Mouse (Mus musculus) T-helper 17 cell (primary cell): ENCODE measurements at regions not wholly inside any gene's neighbourhood (a gene's known extent, or its start where the extent isn't known, plus 50 kb on each side); places are given as distances from the start of the nearest gene placed in this dataset.

ENCODE experiments used
- in situ Hi-C, 2 experiments: fragments of 300-600 bp; cut with MboI, MseI; formaldehyde crosslinking; loops; 1 replicate in 1 of 2; 2 replicates in 1 of 2; pipeline ENCODE4 v1.15.1; 2025; ENCODE audit warnings: high pct_unique_total_duplicates in 2 of 2

DNA sequence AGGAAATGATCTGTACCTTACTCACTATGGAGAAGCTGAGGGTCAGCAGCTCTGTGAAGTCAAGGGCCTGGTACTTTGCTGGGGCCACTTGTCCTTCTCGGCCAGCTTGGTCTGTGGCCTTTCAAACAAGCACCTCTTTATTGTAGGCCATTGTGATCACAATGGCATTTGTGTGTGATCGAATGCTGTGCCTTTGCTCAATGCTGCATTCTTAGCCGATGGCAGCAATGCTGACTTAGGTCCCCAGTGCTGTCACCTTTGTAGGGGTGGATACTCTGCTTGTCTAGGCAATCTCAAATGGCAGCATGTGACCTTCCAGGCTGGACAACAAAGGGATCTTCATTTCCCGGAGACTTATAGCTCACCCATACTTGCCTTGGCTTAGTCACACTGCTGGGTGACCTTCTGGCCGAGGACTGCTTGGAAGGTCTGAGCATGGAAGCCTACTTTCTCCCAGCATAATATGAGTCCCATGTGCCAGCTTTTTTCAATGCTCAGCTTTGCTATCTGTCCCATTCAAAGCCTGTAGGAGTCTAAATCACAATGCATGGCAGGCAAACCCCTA, 100.4 kb upstream of the Shh start:
- in situ Hi-C loops, result loop anchor here in 1 of 2 experiments (5.0 kb wide), 1 partner anchor 65 kb away; no protein-coding TSS in a partner anchor

DNA sequence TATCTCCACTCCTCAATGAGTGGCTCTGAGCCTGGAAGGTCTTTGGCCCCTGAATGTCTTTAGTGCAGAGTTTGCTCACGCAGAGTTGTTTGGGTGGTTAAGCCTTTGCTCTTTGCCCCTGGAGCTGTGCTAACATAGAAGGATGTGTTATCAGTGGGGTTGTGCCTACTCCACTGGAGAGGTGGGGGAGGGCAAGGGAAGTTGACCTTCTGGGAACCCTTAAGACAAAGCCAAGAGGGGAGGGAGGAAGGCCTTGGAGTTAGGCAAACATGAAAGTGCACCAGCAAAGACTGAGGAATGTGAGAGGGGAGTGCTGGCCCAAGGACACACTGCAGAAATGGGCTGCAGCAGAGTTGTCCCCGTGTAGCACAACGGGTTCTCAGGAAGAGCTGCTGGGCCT, 96.3 kb upstream of the Shh start:
- in situ Hi-C loops, result no loop called here

DNA sequence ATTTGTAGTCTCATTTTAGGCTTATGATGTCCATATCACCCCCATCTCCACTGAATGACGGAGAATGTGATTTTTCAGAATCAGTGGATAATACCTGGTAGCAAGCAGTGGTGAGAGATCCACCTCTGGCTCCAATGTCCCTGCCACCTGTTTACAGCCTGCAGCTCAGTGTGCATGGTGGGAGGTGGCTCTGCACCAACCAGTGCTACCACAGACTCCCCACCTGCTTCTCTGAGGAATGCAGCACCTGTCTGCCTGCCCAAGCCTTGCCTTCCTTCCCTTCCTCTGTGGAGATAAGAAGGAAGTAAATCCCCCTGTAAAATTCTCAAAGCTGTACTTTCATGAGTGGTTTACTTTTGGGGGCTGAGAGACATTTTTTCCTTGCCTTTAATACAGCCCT, 95.9 kb upstream of the Shh start:
- in situ Hi-C loops, result no loop called here

DNA sequence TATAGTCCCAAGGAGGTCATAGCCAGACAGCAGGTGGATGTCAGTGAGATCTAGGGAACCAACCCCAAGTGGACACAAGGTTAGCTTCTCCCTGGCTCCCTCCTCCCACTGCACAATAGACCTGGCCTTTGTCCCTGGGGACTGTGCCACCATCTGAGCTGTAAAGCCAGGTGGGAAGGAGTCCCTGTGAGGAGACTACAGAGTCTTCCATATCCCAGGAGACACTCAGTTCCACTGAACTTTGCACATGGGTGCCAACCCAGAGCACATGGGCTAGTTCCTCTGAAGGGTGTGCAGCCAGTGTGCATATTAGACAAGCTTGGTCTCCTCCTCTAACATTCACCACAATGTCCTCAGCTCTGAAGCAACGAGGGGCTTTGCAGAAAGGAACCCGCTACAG, 86.5 kb upstream of the Shh start:
- in situ Hi-C loops, result no loop called here

DNA sequence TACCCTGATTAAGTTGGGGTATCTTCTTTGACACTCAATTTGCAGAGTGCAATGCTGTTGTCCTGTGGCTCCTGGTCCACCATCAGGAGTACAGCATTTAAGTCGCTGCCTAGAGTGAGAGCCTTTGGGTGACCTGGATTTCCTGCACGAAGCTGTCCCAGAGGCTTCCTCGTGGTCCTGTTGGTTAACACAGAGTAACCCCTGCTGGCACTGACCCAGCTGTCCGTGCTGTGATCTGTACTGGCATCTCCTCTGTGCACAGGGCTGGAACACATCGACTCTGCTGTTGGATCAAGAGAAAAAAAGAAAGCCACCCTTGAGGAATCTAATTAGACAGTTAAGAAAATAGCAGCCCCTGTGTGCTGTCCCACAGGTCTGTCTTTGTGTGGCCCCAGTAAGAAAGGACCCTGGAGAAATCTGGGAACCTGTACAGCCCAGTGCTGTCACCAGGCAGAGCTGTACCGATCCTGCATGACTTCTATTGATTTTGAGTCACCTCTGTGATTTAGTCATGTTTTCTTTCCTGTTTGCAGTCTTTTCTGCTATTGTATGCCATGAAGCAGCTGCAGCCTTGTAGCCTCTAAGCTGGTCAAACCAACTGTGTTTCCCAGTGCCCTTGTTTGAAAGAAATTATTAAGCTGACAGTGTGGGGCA, 63.3 kb upstream of the Shh start:
- in situ Hi-C loops, result no loop called here

DNA sequence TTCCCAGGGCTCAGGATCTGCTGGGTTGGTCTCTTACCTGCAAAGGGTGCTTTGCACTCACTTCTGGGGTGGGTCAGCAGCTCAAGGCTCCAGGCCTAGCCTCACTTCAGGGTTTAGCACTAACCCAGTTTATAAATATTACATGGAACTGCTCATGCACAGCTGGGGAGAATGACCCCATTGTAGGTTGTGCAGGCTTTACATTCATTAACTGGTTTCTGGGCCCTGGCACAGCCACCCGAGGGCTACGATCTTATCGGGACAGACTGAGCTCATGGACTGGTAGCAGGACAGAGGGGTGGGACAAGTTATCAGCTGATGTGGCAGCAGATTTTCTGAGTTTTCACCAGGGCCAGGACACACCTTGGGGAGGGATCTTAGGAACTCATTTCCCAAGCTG, 59.4 kb upstream of the Shh start:
- in situ Hi-C loops, result no loop called here

DNA sequence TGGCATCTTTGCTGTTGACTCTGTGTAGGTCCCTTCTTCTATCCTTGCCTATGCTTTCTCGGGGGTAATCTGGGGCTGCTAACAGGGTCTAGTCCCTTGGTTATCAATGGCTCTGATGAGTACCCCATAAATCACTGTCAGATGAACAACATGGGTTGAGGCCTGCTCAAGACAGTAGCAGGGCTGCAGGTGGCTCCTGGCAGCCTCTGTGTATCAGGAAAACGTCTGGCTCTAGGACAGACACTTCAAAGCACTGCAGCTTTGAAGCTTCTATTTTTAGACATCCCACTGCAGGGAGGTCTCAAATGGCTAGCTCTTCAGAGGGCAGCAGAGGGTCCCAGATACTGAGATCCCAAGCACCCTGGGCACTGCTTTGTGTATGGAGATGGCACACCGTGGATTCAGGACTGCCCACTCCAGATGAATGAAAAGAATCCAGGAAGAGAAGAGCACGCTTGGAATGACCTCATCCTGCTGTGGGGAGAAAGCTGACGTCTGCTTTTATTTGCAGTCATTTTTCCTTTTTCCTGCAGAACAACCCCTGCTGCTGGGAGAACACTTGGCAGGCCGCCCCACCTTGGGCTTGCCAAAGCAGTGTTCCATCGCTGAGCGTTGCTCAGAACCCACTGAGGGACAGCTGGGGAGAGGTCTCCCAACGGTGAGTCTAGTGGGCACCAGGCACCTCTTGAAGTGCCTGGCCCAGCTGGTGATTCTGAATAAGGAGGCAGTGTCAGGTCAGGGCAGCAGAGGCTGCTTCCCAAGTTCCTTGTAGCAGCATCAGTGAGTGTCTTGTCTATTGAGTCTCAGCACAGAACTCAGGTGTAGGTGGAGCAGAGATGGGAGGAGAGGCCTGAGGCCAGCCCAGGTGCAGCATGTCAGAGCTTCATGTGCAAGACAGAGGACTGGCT, 54.0 kb upstream of the Shh start:
- in situ Hi-C loops, result no loop called here

DNA sequence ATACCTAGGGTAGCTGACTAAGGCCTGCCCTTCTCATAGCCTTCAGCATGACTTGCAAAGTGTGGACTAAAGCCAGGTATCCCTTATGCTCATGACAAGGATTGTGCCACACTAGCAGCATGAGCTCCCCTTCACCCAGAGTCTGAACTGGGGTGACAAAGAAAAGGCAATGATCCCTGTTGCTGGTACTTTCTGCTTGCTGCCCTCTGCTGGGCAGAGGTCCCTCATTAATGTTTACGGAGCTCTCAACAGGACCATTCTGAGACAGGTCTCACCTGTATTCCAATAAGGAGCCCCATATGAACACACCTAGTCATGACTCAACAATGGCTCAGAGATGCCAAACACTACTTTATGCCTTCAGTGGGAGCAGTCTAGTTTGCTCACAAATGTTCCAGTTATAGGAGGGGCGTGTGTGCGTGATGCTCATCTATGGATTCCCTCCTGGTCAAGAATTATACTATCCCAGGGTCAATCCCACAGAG, 52.0 kb upstream of the Shh start:
- in situ Hi-C loops, result loop anchor here in 1 of 2 experiments (5.0 kb wide), 1 partner anchor 37 kb away; no protein-coding TSS in a partner anchor
